ENCODE assay signal across 24 mouse cellular contexts in the genomic region with DNA sequence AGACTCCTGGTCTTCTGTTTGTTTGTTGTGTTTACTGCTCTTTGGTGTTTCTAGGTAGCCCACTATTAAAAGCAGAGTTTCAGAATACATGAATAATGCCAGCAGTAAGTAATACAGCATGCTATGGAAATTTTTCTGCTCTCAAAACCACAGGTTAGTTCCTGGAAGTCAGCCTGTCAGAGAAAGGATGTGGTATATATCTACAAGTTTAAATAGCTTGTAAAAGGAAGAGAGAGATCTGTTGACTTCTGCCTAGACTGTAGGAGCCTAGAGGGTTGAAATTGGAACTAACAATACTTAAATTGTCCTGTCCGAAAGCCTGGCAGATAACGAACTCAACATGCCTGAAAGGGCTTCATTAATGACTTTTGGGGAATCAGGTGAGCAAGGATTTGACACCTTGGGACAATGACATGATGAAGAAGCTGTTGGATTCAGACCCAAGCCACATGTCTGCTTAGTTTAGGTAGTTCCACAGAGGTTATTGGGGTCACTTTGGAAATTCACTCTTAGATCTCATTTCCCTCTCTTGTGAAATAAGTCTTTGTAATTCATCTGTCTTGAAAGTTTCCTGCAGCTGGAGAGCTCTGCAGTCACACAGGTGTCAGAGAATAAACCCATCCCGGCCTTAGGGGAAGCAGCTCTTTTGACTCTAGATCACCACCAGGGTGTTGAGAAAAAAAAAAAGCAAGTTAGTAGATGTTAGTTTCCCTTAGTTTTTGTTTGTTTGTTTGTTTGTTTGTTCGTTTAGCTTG. TPM values are rescaled to one million over a fixed set of nuclear protein-coding genes. Genes with fewer than 3 reads are reported as not detected.
DNase-seq lines count a peak whose midpoint lies in the region; ATAC-seq and TF ChIP-seq lines count a peak whose summit lies in the region.
"Had no signal": no experiment of that assay in that cellular context is flagged by ENCODE, and none has a peak within 500 bp of the region (broad histone marks: within the 10 kb centered on the region; RNA-seq: fewer than 3 reads in every experiment).

No protein-coding gene starts in this region.

- peak; percentile 90 for ATAC-seq in activated CD4-positive, CD25-positive, alpha-beta regulatory T cell, adult 4 months
- no peak for ATAC-seq in forebrain, embryonic 16.5 days
- no peak for ATAC-seq in kidney, embryonic 15.5 days (replicated peaks; ENCODE audit: low FRiP score)
- ATAC-seq: forebrain, embryonic 14.5 days; liver, postnatal 0 days had no signal

- no peak overlapping the region for H3K9ac ChIP-seq in forebrain, embryonic 16.5 days (replicated peaks; ENCODE audit: low read depth, low read length)
- no peak overlapping the region for H3K9ac ChIP-seq in kidney, embryonic 15.5 days
- H3K9ac ChIP-seq: embryonic facial prominence, embryonic 13.5 days; liver, postnatal 0 days had no signal

- TF ChIP-seq POLR2A in thymus, adult 2 months (IDR thresholded peaks at IDR 0.05; ENCODE audit: control insufficient read depth, extremely low read depth, insufficient read depth, low read length, poor library complexity) = no peak

- H3K4me1 ChIP-seq in thymus, adult 2 months (replicated peaks; ENCODE audit: control insufficient read depth, insufficient read depth, low read length) = peaks cover 13% of the 10 kb centered on the region
- H3K4me1 ChIP-seq in forebrain, embryonic 16.5 days (replicated peaks; ENCODE audit: control insufficient read depth, insufficient read depth, low read length) = no peaks in the 10 kb centered on the region
- no peaks in the 10 kb centered on the region for H3K4me1 ChIP-seq in kidney, embryonic 15.5 days
- H3K4me1 ChIP-seq: embryonic facial prominence, embryonic 13.5 days; limb, embryonic 10.5 days had no signal

- no peak overlapping the region for H3K4me2 ChIP-seq in forebrain, embryonic 16.5 days (ENCODE audit: low read length)
- no peak overlapping the region for H3K4me2 ChIP-seq in kidney, embryonic 15.5 days
- H3K4me2 ChIP-seq: embryonic facial prominence, embryonic 13.5 days had no signal

- H3K4me3 ChIP-seq in thymus, adult 2 months (ENCODE audit: control insufficient read depth, insufficient read depth, low read length) = no peak overlapping the region
- no peak overlapping the region for H3K4me3 ChIP-seq in forebrain, embryonic 16.5 days (replicated peaks; ENCODE audit: low read length)
- H3K4me3 ChIP-seq in kidney, embryonic 15.5 days (replicated peaks) = no peak overlapping the region
- H3K4me3 ChIP-seq: embryonic facial prominence, embryonic 13.5 days; heart, adult 2 months; limb, embryonic 10.5 days; megakaryocyte, embryonic 14.5 days had no signal

- peak overlapping the region; percentile 93; the same call in 1 of the 2 replicates for H3K27ac ChIP-seq in thymus, adult 2 months (ENCODE audit: control insufficient read depth, insufficient read depth, low read length)
- H3K27ac ChIP-seq in forebrain, embryonic 16.5 days (ENCODE audit: low read length) = no peak overlapping the region
- no peak overlapping the region for H3K27ac ChIP-seq in kidney, embryonic 15.5 days
- H3K27ac ChIP-seq: embryonic facial prominence, embryonic 13.5 days; heart, adult 2 months; limb, embryonic 10.5 days; stomach, postnatal 0 days had no signal

- no peaks in the 10 kb centered on the region for H3K27me3 ChIP-seq in thymus, adult 2 months (ENCODE audit: control insufficient read depth, insufficient read depth, low read length)
- H3K27me3 ChIP-seq in forebrain, embryonic 16.5 days (replicated peaks; ENCODE audit: control insufficient read depth, insufficient read depth, low read length) = no peaks in the 10 kb centered on the region
- H3K27me3 ChIP-seq in kidney, embryonic 15.5 days = peaks cover 2% of the 10 kb centered on the region; the same call in 1 of the 2 replicates
- H3K27me3 ChIP-seq: embryonic facial prominence, embryonic 13.5 days; megakaryocyte, embryonic 14.5 days had no signal

- no peaks in the 10 kb centered on the region for H3K36me3 ChIP-seq in thymus, adult 2 months (ENCODE audit: control insufficient read depth, insufficient read depth, low read length)
- H3K36me3 ChIP-seq in forebrain, embryonic 16.5 days (ENCODE audit: control insufficient read depth, insufficient read depth) = no peaks in the 10 kb centered on the region
- no peaks in the 10 kb centered on the region for H3K36me3 ChIP-seq in kidney, embryonic 15.5 days
- H3K36me3 ChIP-seq: embryonic facial prominence, embryonic 13.5 days; limb, embryonic 10.5 days had no signal

- peak; percentile 17 for DNase-seq in thymus, adult 2 months
- DNase-seq in thymus, adult 18-20 months = no peak
- DNase-seq in naive thymus-derived CD4-positive, alpha-beta T cell, adult 2 months (ENCODE audit: low read depth) = peak; percentile 65
- no peak for DNase-seq in Muller cell, postnatal 12 days (ENCODE audit: inconsistent ontology term)
- DNase-seq in adrenal gland, adult (ENCODE audit: inconsistent age in 2 of 2, low spot score in 1 of 2) = no peak
- DNase-seq: adrenal gland, postnatal 14 days; cerebellum, postnatal 10 days; gastrocnemius, postnatal 14 days; heart, adult 2 months; kidney, adult 9 months; kidney, postnatal 36 days; liver, postnatal 0 days; lung, postnatal 14 days; midbrain, embryonic 14.5 days; right cerebral cortex, postnatal 25 days had no signal

- TF ChIP-seq CTCF in thymus, adult 2 months (IDR thresholded peaks at IDR 0.05; ENCODE audit: borderline replicate concordance, control insufficient read depth, extremely low read depth, insufficient read depth, low read length, poor library complexity) = no peak

- 8% methylated on average over 4 of the region's 4 CpGs for WGBS in thymus, adult 2 months
- 54% methylated on average over 4 of the region's 4 CpGs for WGBS in forebrain, embryonic 16.5 days
- 55% methylated on average over 4 of the region's 4 CpGs for WGBS in kidney, embryonic 15.5 days

- H3K9me3 ChIP-seq in forebrain, embryonic 16.5 days (ENCODE audit: control insufficient read depth, low read length) = no peaks in the 10 kb centered on the region
- H3K9me3 ChIP-seq in kidney, embryonic 15.5 days (replicated peaks) = no peaks in the 10 kb centered on the region
- H3K9me3 ChIP-seq: embryonic facial prominence, embryonic 13.5 days; limb, embryonic 10.5 days; megakaryocyte, embryonic 14.5 days had no signal

RNA-seq across cellular contexts. Expression of a gene that starts 30.6 kb away (rescaled TPM):
- not detected in 2 replicates for polyA plus RNA-seq in thymus, adult 2 months (2012; rRNA removed)
- polyA plus RNA-seq in activated CD4-positive, CD25-positive, alpha-beta regulatory T cell, adult 4 months (2017; shearing (Covaris generic)) = not detected
- polyA plus RNA-seq in forebrain, embryonic 16.5 days (2015; fragmentation: Nextera tagmentation; extraction: Ambion mirVana) = 2.3 and 3.3 TPM in 2 replicates
- polyA plus RNA-seq in kidney, embryonic 15.5 days (2015; fragmentation: Nextera tagmentation; extraction: Ambion mirVana) = 5.7 and 6.3 TPM in 2 replicates
- polyA plus RNA-seq: embryonic facial prominence, embryonic 13.5 days; heart, adult 2 months; liver, adult 2 months had no signal

Comparison
In these comparisons a context has a peak if more than half of its experiments do, and no peak if none do; other contexts are left out.
1. DNase-seq: peak in thymus, adult 2 months (single experiment) and naive thymus-derived CD4-positive, alpha-beta T cell, adult 2 months (single experiment); none in thymus, adult 18-20 months (0 of 2), Muller cell, postnatal 12 days (single experiment) and adrenal gland, adult (0 of 2).